Mouse (Mus musculus) myocyte (in vitro differentiated cells): ENCODE measurements around the gene Tmcc3. TPM values are rescaled to one million over a fixed set of nuclear protein-coding genes. Genes with fewer than 3 reads are reported as not detected.

Experiments used
- H3K27me3 ChIP-seq: one replicate; pipeline ENCODE4 v1.6.1; 2011; ENCODE audit not compliant: control insufficient read depth, insufficient read depth, insufficient read length
- H3K36me3 ChIP-seq: one replicate; pipeline ENCODE4 v1.6.1; 2011; ENCODE audit not compliant: control insufficient read depth, insufficient read depth
- H3K4me2 ChIP-seq: one replicate; pipeline ENCODE4 v1.6.1; 2011; ENCODE audit warnings: low read depth, control low read depth
- H3K4me3 ChIP-seq: one replicate; pipeline ENCODE4 v1.5.1; 2011; ENCODE audit warnings: mild to moderate bottlenecking, control low read depth, moderate library complexity
- H3K79me2 ChIP-seq: one replicate; pipeline ENCODE4 v1.6.1; 2011; ENCODE audit not compliant: control insufficient read depth, insufficient read depth
- H3ac ChIP-seq: one replicate; pipeline ENCODE4 v1.6.1; 2011; ENCODE audit not compliant: control insufficient read depth, insufficient read length
- CEBPB ChIP-seq: IDR thresholded peaks from 2 replicates; pipeline ENCODE4 v1.6.1; 2011; ENCODE audit warnings: mild to moderate bottlenecking, moderate library complexity; ENCODE audit not compliant: poor library complexity, insufficient read depth, severe bottlenecking
- E2F4 ChIP-seq: IDR thresholded peaks from one replicate; pipeline ENCODE4 v1.6.1; 2011; ENCODE audit warnings: mild to moderate bottlenecking, control low read depth, moderate library complexity; ENCODE audit not compliant: insufficient read depth
- MAX ChIP-seq: IDR thresholded peaks from one replicate; pipeline ENCODE4 v1.6.1; 2011; ENCODE audit warnings: low read depth, mild to moderate bottlenecking, control low read depth
- MYOD1 ChIP-seq, 3 experiments: IDR thresholded peaks; one replicate each; pipeline ENCODE4 v1.6.1; 2011; ENCODE audit warnings: control low read depth in 2 of 3, low read depth in 2 of 3, mild to moderate bottlenecking in 2 of 3, moderate library complexity in 1 of 3; ENCODE audit not compliant: insufficient read length in 2 of 3, control insufficient read depth in 1 of 3
- MYOG ChIP-seq, 3 experiments: IDR thresholded peaks; one replicate each; pipeline ENCODE4 v1.6.1; 2011; ENCODE audit warnings: control low read depth in 2 of 3, low read depth in 2 of 3, mild to moderate bottlenecking in 2 of 3; ENCODE audit not compliant: insufficient read length in 2 of 3, control insufficient read depth in 1 of 3, insufficient read depth in 1 of 3
- POLR2A ChIP-seq: IDR thresholded peaks from one replicate; pipeline ENCODE4 v1.6.1; 2011; ENCODE audit warnings: low read depth, mild to moderate bottlenecking, control low read depth, moderate library complexity; ENCODE audit not compliant: insufficient read length
- POLR2AphosphoS2 ChIP-seq: IDR thresholded peaks from one replicate; pipeline ENCODE4 v1.6.1; 2011; ENCODE audit warnings: low read depth, control low read depth; ENCODE audit not compliant: insufficient read length
- REST ChIP-seq: IDR thresholded peaks from one replicate; pipeline ENCODE4 v1.6.1; 2011; ENCODE audit warnings: mild to moderate bottlenecking, control low read depth, moderate library complexity; ENCODE audit not compliant: insufficient read depth, insufficient read length
- SRF ChIP-seq: IDR thresholded peaks from one replicate; pipeline ENCODE4 v1.6.1; 2011; ENCODE audit warnings: low read depth; ENCODE audit not compliant: control insufficient read depth, insufficient read length
- TCF12 ChIP-seq: IDR thresholded peaks from one replicate; pipeline ENCODE4 v1.6.1; 2011; ENCODE audit warnings: mild to moderate bottlenecking, control low read depth; ENCODE audit not compliant: poor library complexity, insufficient read depth, severe bottlenecking
- TCF3 ChIP-seq: IDR thresholded peaks from one replicate; pipeline ENCODE4 v1.6.1; 2011; ENCODE audit warnings: low read depth, control low read depth; ENCODE audit not compliant: insufficient read length
- USF1 ChIP-seq: IDR thresholded peaks from one replicate; pipeline ENCODE4 v1.6.1; 2011; ENCODE audit warnings: low read depth, mild to moderate bottlenecking, control low read depth, moderate library complexity
- polyA plus RNA-seq: library from polyadenylated mRNA; unstranded; fragments of >200 nt; fragmentation: generic; extraction: Trizol; gene quantifications from one replicate; pipeline ENCODE4 v1.2.1, GENCODE M21; 2012; ENCODE audit warnings: missing spikeins

The Tmcc3 gene
- polyA plus RNA-seq, 1 experiment: 16.6 TPM

GRCm38 (mm10) chr10:94305526-94305925 is 6.2 kb upstream of the Tmcc3 start:
- Histone ChIP-seq H3K4me2 (no peak overlapping the region), H3K27me3 (peaks cover 4% of the 10 kb centered on the region), H3K4me3 (no peak overlapping the region), H3ac (no peak overlapping the region), H3K79me2 (no peaks in the 10 kb centered on the region), H3K36me3 (no peaks in the 10 kb centered on the region)
- TF ChIP-seq REST (peak; percentile 94), TCF12 (no peak)

GRCm38 (mm10) chr10:94310499-94311267 is 1.1 kb upstream of the Tmcc3 start:
- Histone ChIP-seq H3K79me2 (no peaks in the 10 kb centered on the region), H3K4me2 (no peak overlapping the region), H3ac (no peak overlapping the region), H3K4me3 (no peak overlapping the region), H3K36me3 (no peaks in the 10 kb centered on the region), H3K27me3 (peaks cover 13% of the 10 kb centered on the region)
- no peak for TF ChIP-seq TCF12
- TF ChIP-seq E2F4: no peak

GRCm38 (mm10) chr10:94312007-94312715 is 412 bp downstream of the Tmcc3 start:
- Histone ChIP-seq H3K4me2 (no peak overlapping the region), H3K4me3 (no peak overlapping the region), H3K27me3 (peaks cover 13% of the 10 kb centered on the region), H3ac (no peak overlapping the region), H3K79me2 (no peaks in the 10 kb centered on the region), H3K36me3 (no peaks in the 10 kb centered on the region)
- TF ChIP-seq MAX (no peak), MYOG (IDR thresholded peaks at IDR 0.05; ENCODE audit: control insufficient read depth in 1 of 3, insufficient read depth in 1 of 3, insufficient read length in 2 of 3, low read depth in 2 of 3) (no peak), USF1 (no peak), E2F4 (no peak), TCF3 (no peak), POLR2AphosphoS2 (no peak), TCF12 (no peak), SRF (no peak), CEBPB (no peak), REST (no peak), MYOD1 (IDR thresholded peaks at IDR 0.05; ENCODE audit: control insufficient read depth in 1 of 3, insufficient read length in 2 of 3, low read depth in 2 of 3) (no peak), POLR2A (no peak)

GRCm38 (mm10) chr10:94313146-94313545 is 1.4 kb downstream of the Tmcc3 start:
- Histone ChIP-seq H3K79me2 (no peaks in the 10 kb centered on the region), H3K27me3 (peaks cover 13% of the 10 kb centered on the region), H3K4me2 (no peak overlapping the region), H3ac (no peak overlapping the region), H3K36me3 (no peaks in the 10 kb centered on the region), H3K4me3 (no peak overlapping the region)
- TF ChIP-seq POLR2A: no peak
- TF ChIP-seq SRF: no peak
- no peak for TF ChIP-seq E2F4
- TF ChIP-seq TCF12: no peak
- no peak for TF ChIP-seq USF1
- no peak for TF ChIP-seq MYOG (IDR thresholded peaks at IDR 0.05; ENCODE audit: control insufficient read depth in 1 of 3, insufficient read depth in 1 of 3, insufficient read length in 2 of 3, low read depth in 2 of 3)
- TF ChIP-seq CEBPB: no peak
- TF ChIP-seq MAX: no peak
- no peak for TF ChIP-seq POLR2AphosphoS2
- TF ChIP-seq TCF3: no peak
- TF ChIP-seq MYOD1 (IDR thresholded peaks at IDR 0.05; ENCODE audit: control insufficient read depth in 1 of 3, insufficient read length in 2 of 3, low read depth in 2 of 3): no peak
- TF ChIP-seq REST: no peak

- Histone ChIP-seq H3K4me3 (no peak overlapping the region), H3ac (no peak overlapping the region), H3K79me2 (no peaks in the 10 kb centered on the region), H3K36me3 (no peaks in the 10 kb centered on the region), H3K4me2 (no peak overlapping the region), H3K27me3 (peaks cover 9% of the 10 kb centered on the region)
- TF ChIP-seq SRF (no peak), TCF12 (no peak), TCF3 (no peak), POLR2AphosphoS2 (no peak), E2F4 (no peak), CEBPB (no peak), REST (no peak), MYOD1 (IDR thresholded peaks at IDR 0.05; ENCODE audit: control insufficient read depth in 1 of 3, insufficient read length in 2 of 3, low read depth in 2 of 3) (no peak)
These were observed 6.8 kb downstream of the Tmcc3 start for GRCm38 (mm10) chr10:94318574-94318973.
